Mouse (Mus musculus) MEL (cell line): ENCODE measurements around the gene Pcsk5.

Experiments used
- CTCF ChIP-seq, 3 experiments: IDR thresholded peaks in 2 of 3; conservative IDR thresholded peaks in 1 of 3; 2 replicates each; pipeline ENCODE4 v1.5.1; 2011 to 2012; ENCODE audit warnings: low read length in 3 of 3, low read depth in 2 of 3, mild to moderate bottlenecking in 2 of 3, improper control_type of control experiment in 1 of 3, inconsistent platforms in 1 of 3, mixed read lengths in 1 of 3, moderate library complexity in 1 of 3; ENCODE audit not compliant: control insufficient read depth in 1 of 3, insufficient read depth in 1 of 3, poor library complexity in 1 of 3, severe bottlenecking in 1 of 3
- E2F4 ChIP-seq: IDR thresholded peaks from 2 replicates; pipeline ENCODE4 v1.6.1; 2011; ENCODE audit warnings: low read depth, low read length, improper control_type of control experiment, borderline replicate concordance
- ETS1 ChIP-seq: IDR thresholded peaks from 2 replicates; pipeline ENCODE4 v1.6.1; 2012; ENCODE audit warnings: low read depth, mild to moderate bottlenecking, inconsistent platforms, low read length, improper control_type of control experiment, moderate library complexity
- POLR2A ChIP-seq, 2 experiments: IDR thresholded peaks; 2 replicates each; pipeline ENCODE4 v1.6.1; 2011 to 2012; ENCODE audit warnings: low read length in 2 of 2, mild to moderate bottlenecking in 2 of 2, control low read depth in 1 of 2, improper control_type of control experiment in 1 of 2, low read depth in 1 of 2, moderate library complexity in 1 of 2; ENCODE audit not compliant: control insufficient read depth in 1 of 2, insufficient read depth in 1 of 2, poor library complexity in 1 of 2
- TCF12 ChIP-seq: IDR thresholded peaks from 2 replicates; pipeline ENCODE4 v1.6.1; 2014; ENCODE audit warnings: low read depth, mild to moderate bottlenecking, inconsistent platforms, low read length, improper control_type of control experiment, moderate library complexity
- USF2 ChIP-seq, 2 experiments: IDR thresholded peaks; 2 replicates each; pipeline ENCODE4 v1.6.1; 2011 to 2012; ENCODE audit warnings: improper control_type of control experiment in 2 of 2, low read length in 2 of 2, borderline replicate concordance in 1 of 2, inconsistent platforms in 1 of 2, low read depth in 1 of 2, mild to moderate bottlenecking in 1 of 2; ENCODE audit not compliant: insufficient read depth in 1 of 2

DNA sequence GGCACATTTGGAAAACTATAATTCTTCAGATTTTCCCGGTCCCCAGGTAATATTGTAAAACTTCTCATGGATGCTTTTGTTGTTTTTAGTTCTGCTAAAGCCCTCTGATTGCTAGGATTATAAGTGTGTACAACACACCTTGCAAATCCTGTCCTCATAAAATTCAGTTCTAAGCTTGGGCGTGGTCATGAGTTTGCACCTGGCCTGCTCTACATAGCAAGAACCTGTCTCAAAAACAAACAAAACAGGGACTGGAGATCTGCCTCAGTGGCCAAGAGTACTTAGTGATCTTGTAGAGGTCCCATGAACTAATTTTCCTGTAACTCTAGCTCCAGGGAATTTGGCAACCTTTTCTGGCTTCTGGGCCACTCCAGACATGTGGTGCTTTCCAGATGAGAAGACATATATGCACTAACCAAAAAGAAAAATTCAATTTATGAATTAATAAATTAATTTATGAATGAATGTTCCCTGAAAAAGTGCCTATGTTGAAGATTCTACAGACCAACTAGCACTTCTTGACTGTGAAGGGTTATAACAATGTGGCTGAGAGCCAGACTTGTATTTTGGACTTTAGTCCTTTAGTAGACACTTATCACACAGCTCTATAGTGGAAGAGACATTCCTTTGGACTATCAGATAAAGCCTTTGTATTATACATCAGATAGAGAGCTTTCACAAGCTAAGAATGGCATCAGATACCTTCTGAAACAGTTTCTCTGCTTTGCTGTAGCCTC lies 409.4 kb downstream of the Pcsk5 start:
- TF ChIP-seq POLR2A (IDR thresholded peaks at IDR 0.05; ENCODE audit: control insufficient read depth in 1 of 2, insufficient read depth in 1 of 2, low read depth in 1 of 2, low read length in 2 of 2, poor library complexity in 1 of 2) (no peak), CTCF (IDR thresholded peaks at IDR 0.05 in 2 of 3, conservative IDR thresholded peaks at IDR 0.05 in 1 of 3; ENCODE audit: control insufficient read depth in 1 of 3, insufficient read depth in 1 of 3, low read depth in 2 of 3, low read length in 3 of 3, poor library complexity in 1 of 3, severe bottlenecking in 1 of 3) (no peak), E2F4 (no peak), ETS1 (no peak), TCF12 (no peak), USF2 (IDR thresholded peaks at IDR 0.05; ENCODE audit: borderline replicate concordance in 1 of 2, insufficient read depth in 1 of 2, low read depth in 1 of 2, low read length in 2 of 2) (no peak)
